Mouse (Mus musculus) cerebellum, adult 2 months (tissue): ENCODE results near the gene Ankrd34c. TPM values are rescaled to one million over a fixed set of nuclear protein-coding genes. Genes with fewer than 3 reads are reported as not detected.
A peak's percentile ranks its signal among the peaks of the same experiment; 100 is the strongest.

Source experiments
- DNase-seq, 2 experiments: peaks; one replicate each; pipeline ENCODE4 v3.0.0; 2021
- H3K27ac ChIP-seq: fragments of 200-500 bp; 2 replicates; pipeline ENCODE4 v1.5.1; 2012; ENCODE audit warnings: low read length, control low read depth, inconsistent platforms; ENCODE audit not compliant: insufficient read depth
- H3K27me3 ChIP-seq: fragments of 200-500 bp; 2 replicates; pipeline ENCODE4 v1.6.1; 2012; ENCODE audit warnings: inconsistent platforms, mild to moderate bottlenecking, low read length, moderate library complexity; ENCODE audit not compliant: control insufficient read depth, insufficient read depth
- H3K4me1 ChIP-seq: fragments of 200-500 bp; 2 replicates; pipeline ENCODE4 v1.6.1; 2011; ENCODE audit warnings: low read length; ENCODE audit not compliant: control insufficient read depth, insufficient read depth
- H3K4me3 ChIP-seq: fragments of 200-500 bp; replicated peaks from 2 replicates; pipeline ENCODE3; 2011; ENCODE audit warnings: mild to moderate bottlenecking, low read depth, low read length, control low read depth; ENCODE audit not compliant: insufficient read depth
- CTCF ChIP-seq: fragments of 200-500 bp; IDR thresholded peaks from 2 replicates; pipeline ENCODE4 v1.5.1; 2011; ENCODE audit warnings: low read depth, mild to moderate bottlenecking, control low read depth, low read length, moderate library complexity, borderline replicate concordance; ENCODE audit not compliant: insufficient read depth
- POLR2A ChIP-seq: fragments of 200-500 bp; IDR thresholded peaks from 2 replicates; pipeline ENCODE4 v1.6.1; 2011; ENCODE audit warnings: low read length, control low read depth, borderline replicate concordance; ENCODE audit not compliant: insufficient read depth
- WGBS: fragments of 180-500 bp; shearing (Covaris S2); methylation state at CpG from one replicate; pipeline ENCODE4 v1.1.7; 2018; 5-methylcytosine and 5-hydroxymethylcytosine counted together
- polyA plus RNA-seq: library from polyadenylated mRNA; depleted of rRNA; stranded (reverse); fragments of >200 nt; gene quantifications from 2 replicates; pipeline ENCODE4 v1.2.3, GENCODE M21; 2012; rRNA removed

The Ankrd34c gene
- polyA plus RNA-seq, result 2.7 and 3.6 TPM in 2 replicates

DNA sequence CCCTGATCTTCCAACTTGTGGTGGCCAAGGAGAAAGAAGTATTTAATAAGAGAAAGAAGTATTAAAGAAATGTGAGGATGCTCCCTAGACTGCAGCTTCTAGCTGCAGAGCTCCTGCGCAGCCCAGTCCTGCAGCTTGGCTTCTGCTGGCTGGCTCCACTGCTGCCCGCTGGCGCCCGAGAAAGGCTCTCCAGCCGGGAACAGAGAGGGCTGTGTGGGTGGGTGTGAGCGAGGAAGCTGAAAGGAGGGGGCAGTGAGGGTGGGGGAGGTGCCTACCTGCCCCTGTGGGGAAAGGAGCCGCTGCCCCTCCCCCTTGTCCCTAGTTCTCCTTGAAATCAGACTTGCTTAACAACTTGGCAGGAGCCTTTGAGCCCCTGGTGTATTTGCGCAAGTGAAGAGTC lies at the start of gene Ankrd34c:
TSS of gene Ankrd34c (minus strand) at position 181 of the 400 bp plus-strand sequence.
- Histone ChIP-seq H3K27me3 (no peaks in the 10 kb centered on the region; the same call in 1 of the 2 replicates), H3K27ac (no peak within 1 kb of the TSS), H3K4me1 (no peaks in the 10 kb centered on the region; the same call in 1 of the 2 replicates), H3K4me3 (no peak within 1 kb of the TSS)
- peak; percentile 1 to 19 for DNase-seq
- 2% methylated on average over 8 of the region's 8 CpGs for WGBS
- no peak for TF ChIP-seq POLR2A
- no peak for TF ChIP-seq CTCF

GRCm38 (mm10) chr9:89787532-89787931 lies 49.3 kb upstream of the Ankrd34c start:
- Histone ChIP-seq H3K27me3 (no peaks in the 10 kb centered on the region), H3K27ac (no peak overlapping the region), H3K4me1 (no peaks in the 10 kb centered on the region), H3K4me3 (no peak overlapping the region)
- WGBS, result 66% methylated on average over 4 of the region's 4 CpGs
- no peak for DNase-seq
- no peak for TF ChIP-seq CTCF
- no peak for TF ChIP-seq POLR2A

DNA sequence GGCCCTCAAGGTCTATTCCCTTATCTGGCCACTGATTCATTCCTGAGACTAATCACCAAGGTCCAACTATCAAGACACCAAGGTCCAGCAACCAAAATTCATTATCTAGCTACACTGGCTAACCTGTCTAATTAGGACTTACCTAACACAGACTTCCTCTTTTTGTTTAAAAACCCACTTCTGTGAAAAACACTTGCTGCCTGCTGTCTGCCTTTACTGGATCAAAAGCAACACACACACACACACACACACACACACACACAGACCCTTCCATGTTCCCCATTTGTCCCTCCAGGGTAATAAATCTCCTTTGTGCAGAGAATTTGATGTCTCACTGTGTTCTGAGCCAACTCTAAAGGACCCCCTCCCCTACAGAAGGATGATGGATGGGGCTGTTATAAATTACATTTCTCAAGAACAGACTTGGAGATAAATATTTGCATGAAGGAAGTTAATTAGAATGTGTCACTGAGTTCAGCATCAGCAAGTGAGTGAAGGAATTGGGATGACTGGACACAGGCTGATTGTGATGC lies 43.2 kb upstream of the Ankrd34c start:
- no peaks in the 10 kb centered on the region for H3K27me3 ChIP-seq
- no peak overlapping the region for H3K27ac ChIP-seq
- DNase-seq, result no peak
- TF ChIP-seq CTCF, result no peak
- no peak for TF ChIP-seq POLR2A
- H3K4me3 ChIP-seq, result no peak overlapping the region
- H3K4me1 ChIP-seq, result no peaks in the 10 kb centered on the region

DNA sequence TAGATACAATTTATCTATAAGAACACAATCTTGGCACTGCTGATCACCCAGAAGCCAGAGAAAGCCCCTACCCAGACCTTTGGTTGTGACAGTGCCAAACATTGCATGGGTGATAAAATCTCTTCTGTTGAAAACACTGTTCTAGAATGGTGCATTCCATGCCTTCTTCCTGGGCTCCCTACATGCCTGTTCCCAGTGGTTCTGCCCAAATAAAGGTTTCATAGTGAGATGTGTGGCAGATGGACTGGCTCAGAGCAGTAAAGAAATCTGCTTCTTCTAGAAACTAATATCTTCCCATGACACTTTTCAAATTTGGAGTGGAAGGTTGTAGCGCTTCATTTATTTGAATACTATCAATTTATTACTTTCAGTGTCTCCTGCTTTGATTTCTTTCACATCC lies 41.0 kb upstream of the Ankrd34c start:
- TF ChIP-seq CTCF, result no peak
- TF ChIP-seq POLR2A, result no peak
- 96% methylated on average over 1 of the region's 1 CpGs for whole genome bisulfite sequencing
- DNase-seq, result no peak

DNA sequence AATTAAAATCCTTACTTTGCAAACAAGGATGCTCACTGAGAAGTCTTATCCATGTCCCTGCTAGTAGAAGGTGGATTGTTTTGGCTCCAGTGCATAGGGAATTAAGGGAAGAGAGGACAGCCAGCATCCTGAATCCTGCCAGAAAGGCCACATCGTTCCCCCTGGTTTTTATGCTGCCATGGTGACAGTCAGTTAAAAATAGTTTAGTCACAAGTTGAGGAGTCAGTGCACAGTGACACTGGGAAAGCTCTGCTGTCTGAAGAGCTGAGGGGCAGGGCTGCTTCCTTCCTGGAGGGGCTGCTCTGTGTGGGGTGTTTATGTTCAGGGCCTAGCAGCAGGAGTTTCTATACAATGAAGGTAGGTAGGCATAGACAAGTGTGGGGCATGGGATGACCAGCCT lies 32.9 kb upstream of the Ankrd34c start:
- Histone ChIP-seq H3K27me3 (no peaks in the 10 kb centered on the region), H3K4me3 (no peak overlapping the region), H3K4me1 (no peaks in the 10 kb centered on the region), H3K27ac (no peak overlapping the region)
- DNase-seq, result peak in 1 of 2 experiments; percentile 16
- TF ChIP-seq POLR2A, result no peak
- TF ChIP-seq CTCF, result no peak
- WGBS, result 2% methylated on average over 1 of the region's 1 CpGs

More for the DNA sequence above, 41.0 kb upstream of the Ankrd34c start:
- Histone ChIP-seq H3K4me3 (no peak overlapping the region), H3K27ac (no peak overlapping the region), H3K27me3 (no peaks in the 10 kb centered on the region), H3K4me1 (no peaks in the 10 kb centered on the region)

- H3K27me3 ChIP-seq, result no peaks in the 10 kb centered on the region
- no peaks in the 10 kb centered on the region for H3K4me1 ChIP-seq
- TF ChIP-seq CTCF (no peak), POLR2A (no peak)
- H3K27ac ChIP-seq, result no peak overlapping the region
- WGBS, result 63% methylated on average over 1 of the region's 1 CpGs
- no peak overlapping the region for H3K4me3 ChIP-seq
- no peak for DNase-seq
Observed at GRCm38 (mm10) chr9:89762017-89762416, 23.7 kb upstream of the Ankrd34c start.

- H3K4me3 ChIP-seq, result no peak overlapping the region
- TF ChIP-seq POLR2A, result no peak
- no peak for TF ChIP-seq CTCF
- DNase-seq, result no peak
- no peaks in the 10 kb centered on the region for H3K27me3 ChIP-seq
- H3K4me1 ChIP-seq, result no peaks in the 10 kb centered on the region
- no peak overlapping the region for H3K27ac ChIP-seq
- 100% methylated on average over 1 of the region's 1 CpGs for WGBS
Observed at GRCm38 (mm10) chr9:89758569-89758968, 20.3 kb upstream of the Ankrd34c start.

GRCm38 (mm10) chr9:89758139-89758538 lies 19.9 kb upstream of the Ankrd34c start:
- no peak for DNase-seq
- Histone ChIP-seq H3K27ac (no peak overlapping the region), H3K4me3 (no peak overlapping the region), H3K27me3 (no peaks in the 10 kb centered on the region), H3K4me1 (no peaks in the 10 kb centered on the region)
- 86% methylated on average over 1 of the region's 1 CpGs for WGBS
- TF ChIP-seq POLR2A, result no peak
- TF ChIP-seq CTCF, result no peak
